Mouse (Mus musculus): ENCODE results near the gene Tmem161b.

DNA sequence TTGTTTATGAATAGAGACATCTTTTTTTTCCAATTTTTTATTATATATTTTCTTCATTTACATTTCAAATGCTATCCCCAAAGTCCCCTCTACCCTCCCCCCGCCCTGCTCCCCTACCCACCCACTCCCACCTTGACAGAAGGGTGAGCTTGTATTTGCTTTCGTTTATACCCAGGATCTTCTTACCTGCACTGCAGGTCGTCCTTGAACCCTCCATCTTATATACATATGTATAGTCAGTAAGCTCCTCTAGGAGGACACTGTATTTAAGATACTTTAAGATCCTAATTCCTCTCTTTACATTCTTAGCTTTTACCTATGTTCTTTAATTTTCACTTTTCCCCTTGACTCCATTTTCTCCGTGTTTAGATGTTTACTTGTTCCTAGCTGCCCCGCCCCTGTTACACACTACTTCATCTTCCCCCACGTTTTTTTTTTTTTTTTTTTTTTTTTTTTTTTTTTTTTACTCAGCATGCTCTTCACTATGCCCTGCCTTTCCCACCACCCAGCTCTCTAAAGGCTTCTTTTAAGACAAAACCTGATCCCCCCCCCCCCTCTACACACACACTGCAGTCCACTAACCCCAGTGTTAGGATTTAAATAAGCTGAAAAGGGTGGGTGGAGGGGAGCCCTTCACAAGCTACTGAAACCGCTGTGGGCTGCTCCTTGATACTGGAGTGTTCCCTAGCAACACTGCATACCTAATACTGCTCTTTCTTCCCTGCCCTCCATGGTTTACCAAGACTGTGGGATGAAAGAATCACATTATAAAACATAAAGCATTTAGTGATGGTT, 62.9 kb downstream of the Tmem161b start:
- TF ChIP-seq POLR2A (IDR thresholded peaks at IDR 0.05; ENCODE audit: borderline replicate concordance, extremely low read depth, low read depth, low read length) (no peak), CTCF (IDR thresholded peaks at IDR 0.05; ENCODE audit: insufficient read depth, low read length) (no peak)

Measured in lung, adult 2 months (tissue).